Mouse (Mus musculus): ENCODE measurements around the gene Mthfs.

Mthfs gene

DNA sequence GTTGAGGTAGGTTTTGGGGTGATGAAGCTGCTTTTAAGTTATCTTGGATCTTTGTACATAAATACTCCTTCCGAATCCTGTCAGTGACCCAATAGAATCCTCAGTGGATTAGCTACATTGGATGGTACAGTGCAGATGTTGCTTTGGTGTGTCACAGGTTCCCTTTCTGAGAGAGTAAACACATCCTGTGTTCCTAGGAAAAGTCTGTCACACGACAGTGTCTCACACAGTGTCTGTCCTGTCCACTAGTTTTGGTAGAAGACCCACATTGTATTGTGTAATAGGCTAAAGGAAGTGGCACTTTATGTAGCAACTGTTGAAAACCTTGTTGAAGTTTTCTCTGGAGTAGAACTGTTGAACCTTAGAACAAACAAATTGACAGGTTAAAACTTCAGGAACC, 42.9 kb downstream of the Mthfs start:
- DNase-seq: no peak

DNA sequence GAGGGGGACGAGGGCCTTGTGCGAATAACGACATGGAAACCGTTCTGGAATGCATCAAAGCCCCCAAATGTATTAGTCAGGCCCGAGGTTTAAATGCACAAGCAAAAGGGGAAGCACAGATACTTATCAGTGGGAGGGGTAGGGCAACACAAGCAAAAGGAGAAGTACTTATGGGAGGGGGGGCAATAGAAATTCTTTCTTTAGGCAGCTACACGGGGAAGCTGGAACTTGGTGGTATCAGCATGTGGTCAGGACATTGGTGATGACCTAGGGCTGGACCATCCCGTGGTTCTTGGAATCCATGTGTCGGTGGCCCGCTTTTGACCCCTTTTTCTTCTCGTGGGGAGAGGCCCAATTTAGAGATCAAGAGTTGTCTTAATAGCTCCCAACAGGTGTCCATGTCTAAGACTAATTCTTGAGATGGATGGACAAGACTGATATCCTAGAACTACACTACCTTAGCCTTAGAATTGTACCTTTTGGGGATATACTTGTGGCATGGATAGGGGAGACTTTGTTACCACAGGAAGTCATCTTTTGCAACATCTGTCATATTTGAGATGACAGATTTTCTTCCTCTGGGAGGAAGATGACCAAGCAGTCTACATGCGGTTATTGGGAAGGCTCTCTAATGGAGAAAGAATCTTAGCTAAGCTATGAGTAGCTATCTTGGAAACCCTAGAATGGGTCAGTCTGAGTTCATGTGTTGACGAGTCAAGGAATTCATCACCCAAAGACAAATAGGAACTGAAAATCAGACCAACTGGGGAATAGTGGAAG, 46.3 kb downstream of the Mthfs start:
- DNase-seq: no peak

DNA sequence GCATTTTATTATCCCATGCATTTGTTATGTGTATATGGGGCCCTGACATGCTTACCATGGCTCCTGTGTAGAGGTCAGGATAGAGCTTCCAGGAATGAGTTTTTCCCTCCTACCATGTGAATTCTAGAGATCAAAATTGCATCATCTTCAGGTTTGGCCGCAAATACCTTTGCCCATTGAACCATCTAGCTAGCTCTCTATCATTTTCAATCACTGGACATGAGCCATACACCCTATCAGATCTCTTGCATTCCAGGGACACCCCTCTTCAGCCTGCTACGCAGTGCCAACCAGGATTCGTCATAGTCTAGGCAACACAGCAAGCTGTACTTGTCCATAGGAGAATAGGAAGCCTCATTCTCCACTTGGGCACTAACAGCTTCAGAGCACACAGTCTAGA, 53.5 kb downstream of the Mthfs start:
- no peak for DNase-seq

DNA sequence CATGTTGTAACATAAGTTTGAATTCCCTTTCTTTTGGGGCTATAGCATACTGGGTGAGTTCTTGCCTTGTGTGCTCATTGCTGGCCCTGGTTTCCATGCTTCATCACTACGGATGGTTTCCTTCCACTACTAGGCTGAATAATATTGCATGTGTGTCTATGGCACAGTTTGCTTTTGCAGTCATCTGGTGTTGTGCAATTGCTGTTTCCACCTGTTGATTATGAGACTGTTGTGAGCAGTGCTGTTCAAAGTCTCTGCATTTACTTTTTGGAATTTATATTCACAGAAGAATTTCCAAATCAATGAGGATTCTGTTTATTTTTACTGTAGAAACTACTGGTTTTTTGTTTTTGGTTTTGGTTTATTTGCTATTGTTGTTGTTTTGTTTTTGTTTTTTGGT, 54.1 kb downstream of the Mthfs start:
- DNase-seq: no peak

DNA sequence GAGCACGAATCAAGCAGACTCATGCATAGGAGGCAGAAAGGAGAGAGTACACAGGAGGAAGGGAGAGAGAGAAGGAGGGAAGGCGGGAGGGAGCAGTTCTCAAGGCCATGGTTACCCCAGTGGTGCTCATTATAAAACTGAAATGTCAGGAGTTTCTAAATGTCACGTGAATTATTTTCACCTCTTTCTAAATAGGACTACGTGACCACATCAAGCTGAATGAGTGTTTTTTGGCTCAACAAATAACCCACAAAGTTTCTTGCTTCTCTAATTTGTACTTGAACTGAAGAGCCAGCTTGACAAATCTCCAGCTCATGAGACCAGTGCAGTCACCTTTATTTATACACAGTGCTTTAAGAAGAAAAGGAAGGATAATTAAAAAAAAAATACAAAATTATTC, 56.6 kb downstream of the Mthfs start:
- DNase-seq: no peak

DNA sequence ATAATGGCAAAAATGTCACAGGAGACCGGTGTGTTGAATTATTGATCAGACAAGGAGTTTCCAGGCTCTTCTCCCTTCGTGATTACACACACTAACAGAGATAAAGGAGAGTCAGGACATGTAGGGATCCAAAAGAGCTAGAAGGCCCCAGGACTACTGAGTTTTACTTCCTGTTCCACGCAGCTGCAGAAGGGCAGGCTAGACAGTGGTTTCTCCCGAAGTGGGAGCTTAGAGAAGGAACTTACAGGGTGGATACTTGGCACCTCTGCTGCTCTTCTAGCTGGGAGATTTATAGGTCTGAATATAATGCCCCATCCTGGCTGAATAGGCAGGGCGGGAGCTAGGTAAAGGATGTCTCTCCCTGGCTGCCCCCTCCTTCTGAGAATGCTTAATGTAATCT, 57.1 kb downstream of the Mthfs start:
- no peak for DNase-seq

DNA sequence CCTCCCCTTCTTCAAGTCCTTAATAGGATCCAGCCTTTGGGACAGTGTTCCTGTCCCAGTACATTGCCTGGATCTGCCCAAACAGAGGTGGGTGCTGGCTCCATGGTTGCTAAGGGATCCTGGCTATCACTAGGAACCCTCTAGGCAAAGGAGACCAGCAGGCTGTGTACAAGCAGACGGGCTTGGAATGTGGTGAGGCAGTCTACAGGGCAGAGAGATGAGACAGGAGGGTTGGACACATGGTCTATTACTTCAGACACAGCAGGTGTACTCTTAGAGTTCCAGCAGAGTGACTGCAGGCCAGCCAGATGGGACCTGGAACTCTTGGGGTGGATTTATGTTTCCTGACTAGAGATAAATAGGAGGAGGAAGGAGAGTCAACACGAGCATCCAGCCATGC, 59.9 kb downstream of the Mthfs start:
- no peak for DNase-seq

DNA sequence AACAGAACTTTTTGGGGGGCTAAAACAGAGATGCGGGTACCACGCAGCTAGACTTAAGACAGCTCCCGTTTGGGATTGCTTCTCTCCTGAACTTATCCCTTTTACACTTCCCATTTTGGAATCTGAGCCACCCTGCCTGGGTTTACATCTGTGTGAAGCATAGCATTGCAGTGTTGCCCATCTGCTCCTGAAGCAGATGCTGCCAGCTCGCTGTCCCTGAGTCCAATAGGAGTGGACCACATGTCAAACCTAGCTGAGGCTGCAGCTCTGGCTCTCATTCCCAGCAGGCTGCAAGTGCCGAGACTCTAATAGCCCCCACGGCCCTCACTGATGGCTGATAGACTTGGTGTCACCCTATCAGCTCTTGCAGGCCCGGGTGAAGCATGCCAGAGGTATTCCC, 63.3 kb downstream of the Mthfs start:
- DNase-seq: no peak

DNA sequence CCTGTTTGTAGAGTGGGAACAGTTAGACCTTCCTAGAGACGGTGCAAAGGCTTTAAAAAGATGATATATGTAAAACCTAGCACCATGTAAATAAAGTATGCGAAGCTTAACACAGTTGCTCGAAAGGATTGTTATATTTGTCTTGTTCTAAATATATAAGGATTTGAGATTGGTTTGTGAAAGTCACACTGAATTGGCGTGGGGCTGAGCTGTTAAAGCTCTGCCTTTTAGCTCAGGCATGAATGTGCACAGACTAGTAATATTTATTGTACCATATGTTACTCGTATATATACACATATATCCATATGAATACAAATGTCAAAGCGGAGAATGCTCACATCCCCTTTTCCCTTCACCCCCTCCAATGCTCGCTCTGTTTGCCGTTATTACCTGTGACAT, 67.7 kb downstream of the Mthfs start:
- no peak for DNase-seq

DNA sequence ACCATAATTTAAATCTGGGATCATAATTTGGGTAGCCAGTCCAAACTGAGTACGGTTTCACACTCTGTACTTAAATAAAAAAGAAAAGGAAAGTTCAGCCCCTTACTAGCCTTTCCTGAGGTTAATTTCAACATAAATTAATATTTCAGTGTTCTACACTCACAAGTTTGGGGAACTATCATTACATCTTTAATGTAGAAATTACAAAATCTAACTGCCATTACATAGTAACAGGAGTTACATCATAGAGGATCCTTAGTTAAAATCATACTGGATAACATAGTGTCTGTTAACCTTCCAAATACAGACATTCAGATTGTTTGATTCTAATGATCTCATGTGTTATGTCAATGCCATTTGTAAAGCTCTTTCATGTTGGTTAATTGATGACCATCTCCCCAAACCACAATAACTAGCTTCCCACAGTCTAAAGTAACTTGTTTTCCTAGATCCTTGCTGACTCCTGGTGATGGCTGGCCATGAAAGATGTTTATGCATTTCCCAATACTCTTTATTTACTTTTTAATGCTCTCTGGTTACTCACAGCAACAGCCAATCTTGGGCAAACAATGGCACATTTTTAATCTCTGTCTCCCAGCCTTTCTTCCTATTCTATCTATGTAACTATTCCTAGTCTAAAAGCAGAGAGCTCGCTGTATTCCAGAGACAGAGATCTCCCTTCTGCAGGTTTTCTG, 72.0 kb downstream of the Mthfs start:
- no peak for DNase-seq

DNA sequence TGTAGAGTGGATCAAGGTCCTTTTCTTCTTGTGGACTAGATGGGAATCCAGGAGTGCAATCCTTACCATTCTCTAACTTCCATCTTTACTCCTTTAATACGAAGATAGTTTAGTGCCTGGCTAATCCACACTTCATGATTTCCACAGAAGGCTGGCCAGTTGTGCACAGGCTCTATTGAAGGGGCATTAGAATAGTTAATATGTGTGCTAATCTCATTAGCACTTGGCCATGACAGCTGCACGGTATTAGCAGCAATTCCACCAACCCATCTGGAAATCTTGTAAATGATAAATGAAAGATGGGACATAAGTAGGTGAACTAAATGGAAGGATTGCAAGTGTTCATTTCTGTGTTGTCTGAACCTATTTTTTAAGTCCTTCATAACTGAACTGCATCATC, 77.6 kb downstream of the Mthfs start:
- DNase-seq: no peak

DNA sequence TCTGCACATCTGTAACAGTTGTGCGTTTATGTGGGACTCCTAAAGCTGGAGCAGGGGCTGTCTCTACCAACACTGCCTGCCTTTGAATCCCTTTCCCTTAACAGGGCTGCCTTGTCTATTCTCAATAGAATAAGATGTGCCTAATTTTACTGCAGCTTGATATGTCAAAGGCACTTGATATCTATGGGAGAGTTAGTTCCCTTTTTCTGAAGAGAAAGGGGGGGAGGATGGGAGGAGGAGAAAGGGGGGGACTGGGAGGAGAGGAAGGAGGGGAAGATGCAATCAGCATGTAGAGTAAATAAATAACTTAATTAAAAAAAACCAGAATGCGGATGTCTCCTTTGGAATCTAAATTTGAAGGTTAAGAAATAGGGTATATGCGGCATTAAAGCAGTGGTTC, 82.9 kb downstream of the Mthfs start:
- no peak for DNase-seq

DNA sequence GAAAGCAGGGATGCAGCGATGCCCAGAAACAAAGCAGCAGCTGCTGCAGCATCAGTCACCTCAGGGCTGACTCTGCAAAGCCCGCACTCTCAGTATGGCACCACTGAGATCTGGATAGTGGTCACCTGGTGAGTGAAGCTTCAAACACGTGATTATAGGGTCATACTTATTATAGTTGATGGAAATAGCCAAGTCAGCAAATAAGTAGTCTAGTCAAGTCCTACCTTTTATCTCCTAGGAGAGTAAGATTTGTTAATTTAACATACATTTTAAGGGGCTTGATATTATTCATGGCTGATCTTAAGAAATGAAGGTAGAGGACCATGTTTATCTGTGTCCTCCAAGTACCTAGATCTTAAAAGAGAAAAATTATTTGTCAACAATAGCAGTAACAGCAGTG, 83.6 kb downstream of the Mthfs start:
- DNase-seq: no peak

DNA sequence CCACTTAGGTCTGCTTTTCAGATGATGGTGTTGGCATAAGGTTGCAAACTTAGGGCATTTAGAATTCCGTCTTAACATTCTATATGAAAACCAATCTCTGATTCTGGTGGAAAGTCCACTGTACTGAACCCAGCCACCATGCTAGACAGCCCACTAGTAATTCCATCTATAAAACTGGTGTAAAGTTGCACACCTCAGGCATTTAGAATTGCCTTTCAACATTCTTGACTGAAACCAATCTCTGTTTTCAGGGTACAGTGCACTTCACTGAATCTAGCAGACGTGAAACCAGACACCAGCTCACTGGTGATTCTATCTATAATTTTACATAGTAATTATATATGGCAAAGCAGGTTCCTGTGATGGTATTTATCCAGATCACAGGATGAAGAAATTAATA, 95.2 kb downstream of the Mthfs start:
- DNase-seq: no peak

DNA sequence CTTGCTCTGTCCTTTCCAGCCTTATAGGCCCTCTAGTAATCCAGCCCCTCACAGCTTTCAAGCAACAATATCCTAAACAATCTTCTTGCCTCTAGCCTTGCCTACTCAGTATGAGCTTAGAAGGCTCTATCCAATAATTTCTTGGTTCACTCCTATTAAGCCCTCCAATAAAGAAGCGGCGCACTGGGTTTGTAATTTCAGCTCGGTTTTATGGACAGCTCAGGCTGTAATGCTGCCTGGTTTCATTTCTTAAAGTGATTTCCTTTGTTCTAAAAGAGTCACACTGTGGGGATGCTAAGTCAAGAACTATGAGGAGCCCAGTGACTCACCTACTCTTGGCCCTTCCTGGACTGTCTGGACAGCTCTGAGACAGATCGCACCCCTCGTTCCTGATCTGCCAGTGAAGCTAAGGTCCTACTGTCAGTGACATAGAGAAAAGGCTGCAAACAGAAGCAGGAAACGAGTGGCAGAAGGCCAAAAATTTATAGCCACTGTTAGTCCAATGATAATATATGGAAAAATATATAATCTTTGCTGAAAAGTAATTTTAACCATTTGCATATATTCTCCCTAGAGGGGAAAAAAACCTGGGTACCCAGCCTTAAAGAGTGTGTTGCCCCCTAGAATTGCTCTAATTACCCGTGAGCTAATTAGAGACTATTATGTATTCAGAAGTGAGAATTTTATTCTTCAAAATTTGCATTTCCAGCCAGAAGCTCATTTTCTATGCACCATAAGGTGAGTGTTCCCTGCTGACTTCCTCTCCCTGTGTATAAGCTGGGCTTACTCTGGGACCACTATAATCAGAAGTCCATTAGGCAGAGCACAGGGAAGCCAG, 98.1 kb downstream of the Mthfs start:
- no peak for DNase-seq

DNA sequence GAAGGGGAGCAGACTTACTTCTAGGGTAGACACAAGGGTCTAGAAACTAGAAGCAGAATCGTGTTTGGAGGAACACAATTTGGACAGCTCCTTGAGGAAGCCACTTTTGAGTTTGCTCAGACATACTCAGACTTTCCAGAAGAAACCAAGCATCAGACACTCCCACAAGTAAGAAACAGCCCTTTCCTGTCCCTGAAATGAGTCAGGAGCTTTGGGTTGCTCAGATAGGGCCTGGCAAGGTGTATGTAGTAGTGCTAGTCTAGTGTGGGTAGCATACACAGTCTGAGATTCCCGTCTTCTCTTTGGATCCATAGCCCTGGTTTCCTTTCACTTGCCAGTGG, 98.7 kb downstream of the Mthfs start:
- DNase-seq: no peak

DNA sequence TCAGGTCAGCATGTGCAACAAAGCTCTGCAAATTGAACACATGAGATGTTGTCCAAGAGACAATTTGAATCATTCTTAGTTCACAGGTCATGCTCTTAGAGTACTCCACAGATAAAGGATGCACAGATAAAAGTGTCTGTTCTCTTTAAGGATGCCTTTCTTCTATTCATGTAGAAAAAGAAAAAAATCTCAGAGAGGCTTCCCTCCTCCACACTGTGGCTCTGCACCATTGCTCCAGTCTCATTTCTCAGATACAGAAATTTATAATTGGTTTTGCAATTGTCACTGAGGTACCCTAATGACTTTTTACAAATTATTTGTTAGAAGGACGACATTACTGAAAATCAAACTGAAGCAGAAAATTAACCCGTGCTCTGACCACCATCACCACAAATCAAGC, 101.2 kb downstream of the Mthfs start:
- DNase-seq: no peak

DNA sequence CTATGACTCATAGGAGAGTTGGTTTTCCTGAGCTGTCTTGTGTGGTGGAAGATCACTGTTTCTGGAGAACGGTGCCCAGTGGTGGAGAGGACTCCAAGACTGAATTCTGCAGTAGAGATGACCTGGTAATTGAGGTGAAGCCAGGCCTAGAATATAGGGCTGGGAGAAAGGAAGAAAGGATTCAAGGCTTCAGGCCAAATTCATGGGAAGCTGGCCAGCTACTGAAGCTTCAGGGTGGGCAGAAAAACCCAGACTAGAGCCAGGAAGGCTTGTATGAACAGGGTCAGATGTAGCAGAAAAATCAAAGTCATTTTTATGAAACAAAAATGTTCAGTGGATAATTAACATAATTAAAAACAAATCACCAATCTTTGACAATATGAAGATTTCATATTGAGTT, 163.3 kb downstream of the Mthfs start:
- DNase-seq: no peak

DNA sequence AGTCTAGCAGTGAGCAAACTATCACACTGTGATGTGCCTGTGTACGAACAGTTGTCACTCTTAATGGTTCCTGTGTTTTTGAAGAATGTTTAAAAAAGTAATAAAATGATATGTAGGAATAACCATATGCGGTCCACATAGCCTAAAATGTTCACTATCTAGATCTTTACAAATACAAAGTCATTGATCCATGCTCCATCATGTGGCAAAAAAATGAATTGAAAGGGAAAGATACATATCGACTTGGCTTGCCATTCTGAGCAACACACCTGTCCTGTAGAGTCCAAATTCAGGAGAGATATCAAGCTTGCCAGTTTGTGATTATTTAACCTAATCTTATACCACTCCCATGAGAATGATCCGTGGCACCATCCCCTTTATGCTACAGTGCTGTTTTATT, 164.2 kb downstream of the Mthfs start:
- no peak for DNase-seq

DNA sequence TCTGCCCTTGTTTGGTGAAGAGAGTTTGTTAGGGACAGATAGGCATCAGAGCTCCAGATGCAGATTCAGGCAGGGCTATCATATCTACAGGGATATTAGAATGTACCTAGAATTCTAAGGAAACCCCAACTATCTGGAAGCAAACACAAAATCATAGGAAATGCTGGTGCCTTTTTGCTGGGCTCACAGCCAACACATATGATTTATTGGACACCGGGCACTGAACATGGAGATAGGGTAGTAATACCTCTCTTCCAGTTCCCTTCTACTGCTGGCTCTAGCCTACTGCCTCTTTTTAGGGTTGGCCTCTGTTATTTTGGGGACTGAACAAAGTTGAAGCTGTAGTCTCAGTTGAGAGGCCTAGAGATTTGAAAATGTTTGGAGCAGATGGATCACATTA, 192.6 kb downstream of the Mthfs start:
- DNase-seq: no peak
